Mouse (Mus musculus): Measurements from ENCODE around the gene Eif4g2. TPM values are rescaled to one million over a fixed set of nuclear protein-coding genes. Genes with fewer than 3 reads are reported as not detected.

The Eif4g2 gene
- total and polyA plus RNA-seq, 3 experiments: 708 to 1,690 (median 1,657) TPM

DNA sequence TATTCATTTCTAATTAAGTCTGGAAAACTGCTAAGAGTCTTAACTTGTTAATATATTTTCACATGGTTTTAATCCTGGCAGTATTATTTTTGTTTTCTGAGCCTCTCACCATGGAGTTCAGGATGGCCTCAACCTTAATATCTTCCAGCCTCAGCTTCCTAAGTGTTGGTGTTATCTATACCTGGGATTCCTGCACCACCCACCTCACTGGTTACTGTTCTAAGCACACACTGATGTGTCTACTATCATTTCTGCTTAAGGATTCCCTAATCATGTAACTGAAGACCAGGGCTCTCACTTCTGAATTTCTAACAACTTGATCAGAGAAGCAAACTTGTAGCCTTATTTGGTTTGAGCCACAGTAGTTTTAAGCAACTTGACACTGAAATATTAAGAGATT lies 2.3 kb upstream of the Eif4g2 start:
- H3K27me3 ChIP-seq (ENCODE audit: insufficient read depth, low read length): no peaks in the 10 kb centered on the region
- H3K36me3 ChIP-seq (replicated peaks): peaks cover 16% of the 10 kb centered on the region
- no peak overlapping the region for H3K4me3 ChIP-seq (ENCODE audit: low read depth, low read length)
- H3K4me1 ChIP-seq (ENCODE audit: insufficient read depth, low read depth, low read length): peaks cover 4% of the 10 kb centered on the region
- no peak for TF ChIP-seq CTCF (IDR thresholded peaks at IDR 0.05; ENCODE audit: low read depth, low read length)
- no peak for TF ChIP-seq GATA1 (IDR thresholded peaks at IDR 0.05; ENCODE audit: borderline replicate concordance, low read length)
- no peak for TF ChIP-seq POLR2AphosphoS5 (IDR thresholded peaks at IDR 0.05; ENCODE audit: insufficient replicate concordance, low read depth, low read length)
- TF ChIP-seq GATA2 (IDR thresholded peaks at IDR 0.05; ENCODE audit: borderline replicate concordance, low read depth, low read length): no peak
- no peak for TF ChIP-seq TAL1 (conservative IDR thresholded peaks at IDR 0.05; ENCODE audit: low read depth, low read length)
- H3K9me3 ChIP-seq (replicated peaks): no peaks in the 10 kb centered on the region
- DNase-seq (ENCODE audit: low spot score): no peak
- ATAC-seq (ENCODE audit: extremely low read depth, insufficient number of reproducible peaks, low FRiP score, poor library complexity, severe bottlenecking): no peak

DNA sequence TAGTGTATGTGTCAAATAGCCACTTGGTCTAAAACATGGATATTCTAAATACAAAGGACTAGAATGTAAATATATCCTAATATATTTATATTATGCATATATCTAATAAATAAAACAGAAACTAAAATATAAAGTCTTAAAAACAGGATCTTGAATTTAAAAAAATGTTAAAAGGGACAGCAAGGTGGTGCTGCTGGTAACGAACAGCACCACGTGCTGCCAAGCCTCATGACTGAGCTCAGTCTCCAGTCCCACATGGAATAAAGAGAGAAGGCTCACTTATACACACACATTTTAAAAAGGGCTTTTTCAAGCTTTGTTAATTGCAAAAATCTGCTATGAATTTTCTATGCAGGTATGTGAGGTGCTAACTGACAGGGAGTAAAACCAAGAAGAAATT lies 1.6 kb upstream of the Eif4g2 start:
- H3K9me3 ChIP-seq (replicated peaks): no peaks in the 10 kb centered on the region
- ATAC-seq (ENCODE audit: extremely low read depth, insufficient number of reproducible peaks, low FRiP score, poor library complexity, severe bottlenecking): no peak
- no peaks in the 10 kb centered on the region for H3K27me3 ChIP-seq (ENCODE audit: insufficient read depth, low read length)
- DNase-seq (ENCODE audit: low spot score): no peak
- H3K4me1 ChIP-seq (ENCODE audit: insufficient read depth, low read depth, low read length): peaks cover 11% of the 10 kb centered on the region
- TF ChIP-seq GATA1 (IDR thresholded peaks at IDR 0.05; ENCODE audit: borderline replicate concordance, low read length) (no peak), CTCF (IDR thresholded peaks at IDR 0.05; ENCODE audit: low read depth, low read length) (no peak), TAL1 (conservative IDR thresholded peaks at IDR 0.05; ENCODE audit: low read depth, low read length) (no peak)
- H3K4me3 ChIP-seq (ENCODE audit: low read depth, low read length): no peak overlapping the region
- H3K36me3 ChIP-seq (replicated peaks): peaks cover 23% of the 10 kb centered on the region

DNA sequence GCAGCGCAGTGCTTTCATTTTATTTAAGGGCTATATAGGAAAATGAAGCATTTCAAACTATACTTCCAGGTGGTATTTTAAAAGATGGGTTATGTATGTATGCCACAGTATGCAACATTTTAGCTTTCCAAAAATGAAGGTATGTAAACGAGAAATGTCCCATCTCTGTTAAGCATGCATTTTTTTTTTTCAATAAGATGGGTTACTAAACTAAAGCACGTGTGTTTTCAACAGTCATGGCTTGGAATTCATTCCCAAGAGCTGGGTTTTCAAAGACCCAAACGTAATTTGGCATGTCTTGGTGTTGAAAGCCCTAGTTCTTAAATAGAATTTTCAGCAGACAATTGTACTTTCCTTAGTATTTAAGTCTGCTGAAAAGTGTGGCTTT lies 897 bp upstream of the Eif4g2 start:
- Histone ChIP-seq H3K4me3 (ENCODE audit: low read depth, low read length) (peak overlapping the region; percentile 99), H3K36me3 (replicated peaks) (peaks cover 30% of the 10 kb centered on the region), H3K27me3 (ENCODE audit: insufficient read depth, low read length) (no peaks in the 10 kb centered on the region), H3K9me3 (replicated peaks) (no peaks in the 10 kb centered on the region), H3K4me1 (ENCODE audit: insufficient read depth, low read depth, low read length) (peaks cover 17% of the 10 kb centered on the region)
- TF ChIP-seq CTCF (IDR thresholded peaks at IDR 0.05; ENCODE audit: low read depth, low read length) (no peak), GATA2 (IDR thresholded peaks at IDR 0.05; ENCODE audit: borderline replicate concordance, low read depth, low read length) (no peak), POLR2AphosphoS5 (IDR thresholded peaks at IDR 0.05; ENCODE audit: insufficient replicate concordance, low read depth, low read length) (no peak)
- DNase-seq (ENCODE audit: low spot score) (no peak), ATAC-seq (ENCODE audit: extremely low read depth, insufficient number of reproducible peaks, low FRiP score, poor library complexity, severe bottlenecking) (no peak)

DNA sequence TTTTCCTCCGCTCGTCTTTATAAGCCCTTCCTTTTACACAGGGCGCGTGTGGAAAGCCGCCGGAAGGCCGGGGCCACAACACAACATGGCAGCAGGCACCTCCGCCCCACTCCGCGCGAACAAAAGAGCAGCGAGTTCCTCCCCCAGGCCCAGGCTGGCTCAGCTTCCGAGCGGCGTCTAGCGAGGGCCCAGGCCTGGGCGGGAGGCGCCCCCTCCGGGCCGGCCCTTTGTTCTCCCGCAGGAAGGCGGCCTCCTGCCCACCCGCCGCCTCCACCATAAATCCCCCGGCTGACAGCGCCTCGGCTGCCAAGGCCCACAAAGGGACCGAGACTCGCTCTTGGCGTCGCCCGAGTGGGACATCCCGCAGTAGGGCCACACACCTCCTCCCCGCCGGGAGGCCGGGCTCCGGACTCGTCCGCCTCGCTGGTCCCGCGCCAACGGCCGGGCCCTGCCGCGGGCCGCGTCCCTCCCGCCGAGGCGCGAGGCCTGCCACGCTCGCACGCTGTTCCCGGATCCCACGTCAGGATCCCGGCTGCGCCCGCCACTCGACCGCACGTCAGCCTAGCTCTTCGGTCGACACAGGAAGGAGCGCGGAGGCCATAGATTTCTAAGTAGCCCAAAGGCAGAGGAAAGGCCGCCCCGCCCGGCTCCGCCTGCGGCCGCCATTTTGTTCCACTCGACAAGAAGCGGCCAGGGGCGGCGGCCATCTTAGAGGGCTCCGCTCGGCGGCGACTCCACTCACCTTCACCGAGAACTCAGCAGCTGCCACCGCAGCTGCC lies 598 bp downstream of the Eif4g2 start:
- H3K36me3 ChIP-seq (replicated peaks): peaks cover 45% of the 10 kb centered on the region
- DNase-seq (ENCODE audit: low spot score): peak; percentile 69

DNA sequence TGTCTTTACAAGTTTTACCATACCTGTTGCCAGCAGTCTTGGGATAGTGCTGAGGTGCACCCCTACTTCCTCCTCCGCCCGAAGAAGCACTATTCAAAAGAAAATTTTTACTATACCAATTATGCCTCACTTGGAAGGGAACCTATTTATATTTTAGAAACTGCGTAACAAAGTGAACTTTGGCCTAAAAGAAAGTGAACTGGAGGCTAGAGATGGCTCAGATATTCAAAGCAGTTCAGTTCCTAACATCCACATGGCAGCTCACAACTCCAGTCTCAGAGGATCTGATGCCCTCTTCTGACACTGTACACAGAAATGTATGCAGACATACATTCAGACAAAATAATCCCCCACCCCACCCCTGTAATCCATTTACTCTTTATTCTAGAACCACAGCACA lies 2.0 kb downstream of the Eif4g2 start:
- DNase-seq (ENCODE audit: low spot score): no peak
- Histone ChIP-seq H3K4me3 (ENCODE audit: low read depth, low read length) (peak overlapping the region; percentile 99), H3K36me3 (replicated peaks) (peaks cover 58% of the 10 kb centered on the region), H3K27me3 (ENCODE audit: insufficient read depth, low read length) (no peaks in the 10 kb centered on the region), H3K4me1 (ENCODE audit: insufficient read depth, low read depth, low read length) (peaks cover 33% of the 10 kb centered on the region), H3K9me3 (replicated peaks) (no peaks in the 10 kb centered on the region)
- ATAC-seq (ENCODE audit: extremely low read depth, insufficient number of reproducible peaks, low FRiP score, poor library complexity, severe bottlenecking): no peak
- no peak for TF ChIP-seq GATA2 (IDR thresholded peaks at IDR 0.05; ENCODE audit: borderline replicate concordance, low read depth, low read length)

More for the DNA sequence above, 598 bp downstream of the Eif4g2 start:
- Histone ChIP-seq H3K9me3 (replicated peaks) (no peaks in the 10 kb centered on the region), H3K4me1 (ENCODE audit: insufficient read depth, low read depth, low read length) (peaks cover 28% of the 10 kb centered on the region), H3K4me3 (ENCODE audit: low read depth, low read length) (peak overlapping the region; percentile 99), H3K27me3 (ENCODE audit: insufficient read depth, low read length) (no peaks in the 10 kb centered on the region)
- no peak for TF ChIP-seq POLR2AphosphoS5 (IDR thresholded peaks at IDR 0.05; ENCODE audit: insufficient replicate concordance, low read depth, low read length)
- TF ChIP-seq CTCF (IDR thresholded peaks at IDR 0.05; ENCODE audit: low read depth, low read length): no peak
- no peak for TF ChIP-seq GATA1 (IDR thresholded peaks at IDR 0.05; ENCODE audit: borderline replicate concordance, low read length)
- no peak for TF ChIP-seq GATA2 (IDR thresholded peaks at IDR 0.05; ENCODE audit: borderline replicate concordance, low read depth, low read length)
- no peak for TF ChIP-seq TAL1 (conservative IDR thresholded peaks at IDR 0.05; ENCODE audit: low read depth, low read length)
- ATAC-seq (ENCODE audit: extremely low read depth, insufficient number of reproducible peaks, low FRiP score, poor library complexity, severe bottlenecking): peak; percentile 10; the same call in 1 of the 2 replicates

DNA sequence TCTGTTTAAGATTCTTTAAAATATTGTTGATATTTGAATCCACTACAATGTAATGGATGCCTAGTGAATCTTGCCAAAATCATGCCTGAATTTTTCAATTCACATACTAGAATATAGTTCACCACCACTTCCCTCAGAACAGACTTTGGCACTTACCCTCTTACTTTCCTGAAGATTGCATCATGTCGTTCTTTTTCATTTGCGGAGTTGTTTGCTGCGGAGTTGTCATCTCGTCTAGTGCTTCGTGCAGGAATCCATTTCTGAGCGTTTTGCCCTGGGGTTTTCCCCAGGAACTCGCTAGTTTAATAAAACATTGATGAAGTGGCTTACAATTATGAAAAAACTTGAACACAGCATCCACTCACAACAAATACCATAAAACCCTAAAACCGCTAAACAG lies 2.8 kb downstream of the Eif4g2 start:
- Histone ChIP-seq H3K4me3 (ENCODE audit: low read depth, low read length) (peak overlapping the region; percentile 13; the same call in 1 of the 2 replicates), H3K9me3 (replicated peaks) (no peaks in the 10 kb centered on the region), H3K4me1 (ENCODE audit: insufficient read depth, low read depth, low read length) (peaks cover 36% of the 10 kb centered on the region), H3K36me3 (replicated peaks) (peaks cover 65% of the 10 kb centered on the region), H3K27me3 (ENCODE audit: insufficient read depth, low read length) (no peaks in the 10 kb centered on the region)
- TF ChIP-seq GATA2 (IDR thresholded peaks at IDR 0.05; ENCODE audit: borderline replicate concordance, low read depth, low read length): no peak
- TF ChIP-seq POLR2AphosphoS5 (IDR thresholded peaks at IDR 0.05; ENCODE audit: insufficient replicate concordance, low read depth, low read length): no peak
- TF ChIP-seq TAL1 (conservative IDR thresholded peaks at IDR 0.05; ENCODE audit: low read depth, low read length): no peak
- TF ChIP-seq GATA1 (IDR thresholded peaks at IDR 0.05; ENCODE audit: borderline replicate concordance, low read length): no peak
- no peak for TF ChIP-seq CTCF (IDR thresholded peaks at IDR 0.05; ENCODE audit: low read depth, low read length)
- ATAC-seq (ENCODE audit: extremely low read depth, insufficient number of reproducible peaks, low FRiP score, poor library complexity, severe bottlenecking) (no peak), DNase-seq (ENCODE audit: low spot score) (no peak)
